10 mouse cellular contexts compared by ENCODE assay signal in genomic region chrX:136624905-136625569, GRCm38 (mm10). TPM values are rescaled to one million over a fixed set of nuclear protein-coding genes. Genes with fewer than 3 reads are reported as not detected.
A peak's percentile ranks its signal among the peaks of the same experiment; 100 is the strongest.
DNase-seq lines count a peak whose midpoint lies in the region; ATAC-seq lines count a peak whose summit lies in the region.
"Had no signal": no experiment of that assay in that cellular context is flagged by ENCODE, and none has a peak within 500 bp of the region (broad histone marks: within the 10 kb centered on the region; RNA-seq: fewer than 3 reads in every experiment).

No protein-coding gene starts in this region.

- H3K9me3 ChIP-seq in kidney, embryonic 15.5 days (replicated peaks): no peaks in the 10 kb centered on the region
- no peaks in the 10 kb centered on the region for H3K9me3 ChIP-seq in hindbrain, embryonic 13.5 days
- H3K9me3 ChIP-seq: embryonic facial prominence, embryonic 15.5 days; midbrain, embryonic 12.5 days had no signal

- no peaks in the 10 kb centered on the region for H3K4me1 ChIP-seq in kidney, embryonic 15.5 days
- no peaks in the 10 kb centered on the region for H3K4me1 ChIP-seq in hindbrain, embryonic 13.5 days (replicated peaks)
- H3K4me1 ChIP-seq: embryonic facial prominence, embryonic 15.5 days; midbrain, embryonic 12.5 days had no signal

- intact Hi-C loops in left cerebral cortex, postnatal 36 days (cut with DNase I): loop anchor here (5.0 to 10.0 kb wide), 3 partner anchors 117 to 528 kb away; partner anchors contain the start of genes Morf4l2 and Zcchc18

- ATAC-seq in kidney, embryonic 15.5 days (replicated peaks; ENCODE audit: low FRiP score): no peak
- ATAC-seq in hindbrain, embryonic 13.5 days (ENCODE audit: low FRiP score): peak; percentile 36; the same call in 1 of the 2 replicates
- no peak for ATAC-seq in erythroid progenitor cell, adult 5-6 weeks (replicated peaks; ENCODE audit: low FRiP score, poor library complexity, severe bottlenecking)

- WGBS in kidney, embryonic 15.5 days: 59% methylated on average over 9 of the region's 9 CpGs
- WGBS in hindbrain, embryonic 13.5 days: 56% methylated on average over 9 of the region's 9 CpGs

- H3K4me2 ChIP-seq in kidney, embryonic 15.5 days: no peak overlapping the region
- H3K4me2 ChIP-seq in hindbrain, embryonic 13.5 days: no peak overlapping the region
- H3K4me2 ChIP-seq: embryonic facial prominence, embryonic 15.5 days; midbrain, embryonic 12.5 days had no signal

- no peak overlapping the region for H3K27ac ChIP-seq in kidney, embryonic 15.5 days
- H3K27ac ChIP-seq in hindbrain, embryonic 13.5 days: no peak overlapping the region
- H3K27ac ChIP-seq: embryonic facial prominence, embryonic 15.5 days; midbrain, embryonic 12.5 days had no signal

- no peaks in the 10 kb centered on the region for H3K36me3 ChIP-seq in kidney, embryonic 15.5 days
- no peaks in the 10 kb centered on the region for H3K36me3 ChIP-seq in hindbrain, embryonic 13.5 days
- H3K36me3 ChIP-seq: embryonic facial prominence, embryonic 15.5 days; midbrain, embryonic 12.5 days had no signal

- peaks cover 10% of the 10 kb centered on the region; the same call in 1 of the 2 replicates for H3K27me3 ChIP-seq in kidney, embryonic 15.5 days
- no peaks in the 10 kb centered on the region for H3K27me3 ChIP-seq in hindbrain, embryonic 13.5 days
- H3K27me3 ChIP-seq: embryonic facial prominence, embryonic 15.5 days; midbrain, embryonic 12.5 days had no signal

- no peak overlapping the region for H3K9ac ChIP-seq in kidney, embryonic 15.5 days
- H3K9ac ChIP-seq in hindbrain, embryonic 13.5 days: no peak overlapping the region
- H3K9ac ChIP-seq: embryonic facial prominence, embryonic 15.5 days; midbrain, embryonic 12.5 days had no signal

- no peak overlapping the region for H3K4me3 ChIP-seq in kidney, embryonic 15.5 days (replicated peaks)
- no peak overlapping the region for H3K4me3 ChIP-seq in hindbrain, embryonic 13.5 days
- H3K4me3 ChIP-seq: embryonic facial prominence, embryonic 15.5 days; midbrain, embryonic 12.5 days had no signal

- peak; percentile 11 for DNase-seq in kidney, adult 9 months
- peak; percentile 67 for DNase-seq in NIH3T3 (ENCODE audit: low read depth)
- peak; percentile 29 to 42 for DNase-seq in cerebellum, postnatal 25 days
- DNase-seq in left cerebral cortex, postnatal 36 days (ENCODE audit: low spot score in 2 of 2): peak; percentile 20 to 26
- peak; percentile 68 for DNase-seq in retina, embryonic 14.5 days (ENCODE audit: low spot score)

RNA-seq across cellular contexts. Expression of gene Tceal3, which starts 34.4 kb away (rescaled TPM):
- polyA plus RNA-seq in kidney, embryonic 15.5 days (2015; fragmentation: Nextera tagmentation; extraction: Ambion mirVana): 9.2 and 10.5 TPM in 2 replicates
- 49.1 and 49.8 TPM in 2 replicates for polyA plus RNA-seq in hindbrain, embryonic 13.5 days (2015; fragmentation: Nextera tagmentation; extraction: Ambion mirVana)
- total RNA-seq in left cerebral cortex, postnatal 36 days (2021): 100 to 1,000 TPM; 151 to 173 TPM
- total RNA-seq in erythroid progenitor cell, adult 5-6 weeks (2015; ENCODE audit: low replicate concordance): not detected in 2 replicates
- total RNA-seq in erythroid progenitor cell, adult 5-6 weeks (2017; ENCODE audit: low replicate concordance): not detected in 2 replicates

Comparison
In these comparisons a context has a peak if more than half of its experiments do, and no peak if none do; other contexts are left out.
1. DNase-seq: peak in every context shown above with its lines; median percentile 68 in retina, embryonic 14.5 days; 67 in NIH3T3; 36 in cerebellum, postnatal 25 days; 23 in left cerebral cortex, postnatal 36 days; 11 in kidney, adult 9 months.
2. RNA of gene Tceal3, which starts 34.4 kb away (total RNA-seq): 151 to 173 TPM in left cerebral cortex, postnatal 36 days; not detected in erythroid progenitor cell, adult 5-6 weeks; every median in the first group is over 100 times any median in the second.